Mouse (Mus musculus) gastrocnemius, postnatal 4 days (tissue): Measurements from ENCODE around the gene Ap4s1. TPM values are rescaled to one million over a fixed set of nuclear protein-coding genes. Genes with fewer than 3 reads are reported as not detected.
"Not testable (repeated sequence)": the region's sequence is repeated elsewhere in the genome, so short reads cannot be mapped to it uniquely, and the experiment has no call there.

Experiments used
- DNase-seq, 2 experiments: peaks; one replicate each; pipeline ENCODE4 v3.0.0; 2021 to 2022; ENCODE audit warnings: low spot score in 2 of 2, mixed read lengths in 2 of 2
- long read RNA-seq, 2 experiments: library from polyadenylated mRNA; stranded (forward); transcript quantifications; one replicate each; pipeline ENCODE4 v2.0.0; 2021
- total RNA-seq, 2 experiments: library from RNA; stranded (reverse); gene quantifications; 2 replicates each; pipeline ENCODE4 v1.2.3; 2021

Gene Ap4s1
- 10 to 100 TPM; 29.8 to 36.8 TPM for total RNA-seq
- long read RNA-seq, experiment 1, partial matches to known transcripts = 0 of 5 reads
- long read RNA-seq, experiment 1, other reads (novel, unspliced or antisense) = 5 of 5 reads
- long read RNA-seq, experiment 2, partial matches to known transcripts = 0 of 1 reads
- long read RNA-seq, experiment 2, other reads (novel, unspliced or antisense) = 1 of 1 reads

DNA sequence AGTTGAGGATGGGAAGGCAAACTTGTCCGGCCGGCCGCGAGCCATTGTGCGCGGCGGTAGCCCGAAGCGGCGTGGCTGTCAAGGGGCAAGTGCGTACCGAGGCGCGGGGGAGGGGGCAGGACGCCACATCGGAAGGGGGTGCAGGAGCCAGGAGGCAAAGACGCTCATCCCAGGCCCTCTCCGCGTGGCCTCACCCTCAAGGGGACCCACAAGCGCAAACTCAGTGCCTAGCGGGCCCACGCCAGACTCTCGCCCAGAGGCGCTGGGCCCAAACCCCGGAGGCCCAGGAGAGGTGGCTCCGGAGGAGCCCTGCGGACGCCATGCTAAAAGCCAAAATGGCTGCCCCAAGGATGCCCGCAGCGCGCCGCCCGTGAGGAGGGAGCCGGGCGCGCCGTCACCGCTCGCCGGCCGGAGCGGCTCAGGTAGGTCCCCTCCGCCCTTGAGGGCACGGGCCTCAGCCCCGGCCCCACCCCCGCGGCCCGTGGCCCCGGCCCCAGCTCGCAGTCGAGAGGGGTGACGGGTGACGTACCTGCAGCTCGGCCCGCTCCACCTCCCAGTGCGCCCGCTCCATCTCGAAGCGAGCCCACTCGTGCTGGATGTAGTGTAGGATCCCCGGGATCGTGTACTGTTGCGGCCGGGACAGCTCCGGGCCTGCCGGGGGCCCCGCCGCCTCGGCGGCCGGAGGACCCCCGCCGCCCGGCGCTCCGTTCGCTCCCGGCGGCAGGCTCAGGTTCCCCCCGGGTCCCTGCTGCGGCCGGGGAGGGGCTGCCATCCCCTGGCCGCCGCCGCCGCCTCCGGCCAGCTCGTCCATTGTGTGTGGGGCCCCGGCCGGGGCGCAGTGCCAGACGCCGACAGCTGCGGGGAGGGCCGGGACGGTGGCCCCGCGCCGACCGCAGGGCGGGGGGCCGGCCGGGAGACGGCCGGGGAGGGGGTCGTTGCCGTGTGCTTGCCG is at the start of gene Ap4s1:
Ap4s1 (plus strand) TSS at position 141 of the 952 bp plus-strand sequence.
- peak; percentile 57 to 72 for DNase-seq

DNA sequence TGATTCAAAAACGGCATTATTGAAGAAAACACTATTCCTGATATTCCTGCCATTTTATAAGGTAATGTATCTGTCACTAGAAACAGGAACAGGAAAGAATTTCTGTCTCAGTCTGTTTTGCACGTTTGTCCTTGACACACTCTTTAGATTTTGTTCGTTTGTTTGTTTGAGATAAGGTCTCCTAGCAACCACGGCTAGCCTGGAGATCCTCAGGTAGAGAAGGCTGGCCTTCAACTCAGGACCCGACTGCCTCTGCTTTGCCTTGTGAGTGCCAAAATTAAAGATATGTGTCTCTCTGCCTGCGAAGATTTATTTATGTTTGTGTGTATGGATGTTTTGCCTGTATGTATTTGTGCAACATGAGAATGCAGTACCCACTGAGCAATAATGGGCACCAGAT is 49.0 kb upstream of the Ap4s1 start:
- no peak for DNase-seq

GRCm38 (mm10) chr12:51649401-51649800 is 41.4 kb upstream of the Ap4s1 start:
- DNase-seq = not testable (repeated sequence)

- DNase-seq = no peak
These were observed 34.8 kb upstream of the Ap4s1 start for GRCm38 (mm10) chr12:51655944-51656465.

- no peak for DNase-seq
These were observed 27.8 kb upstream of the Ap4s1 start for GRCm38 (mm10) chr12:51663011-51663410.

DNA sequence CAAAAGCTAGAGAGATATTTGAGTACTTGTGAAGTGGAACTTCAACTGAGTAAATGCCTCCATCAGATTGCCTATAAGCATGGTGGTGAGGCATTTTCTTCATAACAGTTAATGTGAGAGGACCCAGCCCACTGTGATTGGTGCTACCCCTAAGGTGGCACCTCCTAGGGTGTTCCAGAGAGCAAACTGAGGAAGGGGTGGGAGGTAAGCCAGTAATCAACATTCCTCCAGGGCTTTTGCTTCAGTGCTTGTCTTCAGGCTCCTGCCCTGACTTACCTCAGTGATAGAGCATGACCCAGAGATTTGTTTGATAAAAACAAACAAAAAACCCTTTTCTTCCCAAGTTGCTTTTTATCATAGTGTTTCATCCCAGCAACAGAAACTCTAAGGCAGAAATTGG is 26.9 kb upstream of the Ap4s1 start:
- DNase-seq = no peak

DNA sequence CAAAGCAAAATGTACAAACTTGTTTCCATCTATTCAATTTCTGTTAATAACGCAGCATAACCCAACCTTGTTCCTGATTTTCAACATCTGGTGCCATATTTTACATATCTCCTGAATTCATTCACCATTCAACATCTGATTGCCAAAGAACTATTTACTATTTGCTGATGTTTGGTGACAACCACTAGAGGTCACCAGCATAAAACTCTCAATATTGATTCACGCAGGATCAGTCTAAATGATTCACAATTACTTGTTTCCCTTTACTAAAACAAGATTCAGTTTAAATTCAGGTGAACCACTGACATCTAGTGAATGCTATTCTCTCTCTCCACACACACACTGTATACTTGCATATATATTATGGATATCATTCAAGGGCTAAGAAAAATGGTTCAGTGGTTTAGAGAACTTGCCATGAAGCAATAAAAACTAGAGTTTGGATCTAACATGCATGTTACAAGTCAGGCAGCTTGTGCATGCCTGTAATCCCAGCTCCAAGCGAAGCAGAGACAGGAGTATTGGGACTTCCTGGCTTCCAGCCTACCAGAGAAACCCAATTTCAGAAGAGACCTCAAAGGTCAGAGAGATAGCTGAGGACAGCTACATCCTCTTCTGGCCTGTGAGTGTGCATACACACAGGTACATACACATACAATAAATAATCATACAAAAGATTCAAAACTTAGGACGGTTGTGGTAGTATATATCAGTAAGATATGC is 24.0 kb upstream of the Ap4s1 start:
- no peak for DNase-seq

- no peak for DNase-seq
These were observed 19.5 kb upstream of the Ap4s1 start for GRCm38 (mm10) chr12:51671231-51671891.

- no peak for DNase-seq
These were observed 17.6 kb upstream of the Ap4s1 start for GRCm38 (mm10) chr12:51673270-51673669.

DNA sequence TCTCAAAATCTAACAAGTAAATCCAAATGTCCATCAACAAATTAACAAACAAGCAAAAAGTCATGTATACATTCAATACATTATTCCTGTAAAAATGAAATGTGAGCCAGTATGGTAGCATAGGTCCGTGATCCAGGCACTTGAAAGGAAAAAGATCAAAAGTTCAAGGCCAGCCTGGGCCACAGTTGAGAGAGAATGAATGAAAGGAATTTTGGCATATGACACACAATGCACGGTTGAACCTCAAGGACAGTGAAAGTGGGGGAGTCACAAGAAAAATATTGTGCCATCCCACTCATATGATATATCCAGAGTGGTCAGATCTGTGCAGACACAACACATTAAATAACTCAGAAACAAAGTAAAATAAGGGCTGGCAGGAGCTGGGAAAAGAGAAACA is 14.4 kb upstream of the Ap4s1 start:
- DNase-seq = no peak

- DNase-seq = no peak
These were observed 12.0 kb upstream of the Ap4s1 start for GRCm38 (mm10) chr12:51678844-51679243.

DNA sequence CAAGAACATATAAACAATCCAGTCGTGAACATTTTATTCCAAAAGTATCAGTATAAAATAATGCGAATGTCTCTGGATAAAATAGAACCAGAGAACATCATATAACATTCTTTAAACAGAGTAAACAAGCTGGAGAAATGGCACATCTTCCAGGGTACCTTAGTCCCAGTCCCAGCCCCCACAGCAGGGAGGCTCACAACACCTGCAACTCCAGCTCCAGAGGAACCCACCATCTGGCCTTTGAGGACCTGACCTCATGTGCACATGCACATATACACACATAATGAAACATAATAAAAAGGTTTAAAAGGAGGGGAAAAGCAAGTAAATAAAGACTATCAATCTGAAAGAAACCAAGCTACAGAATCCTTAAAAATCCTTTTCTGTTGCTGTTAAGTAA is 2.3 kb upstream of the Ap4s1 start:
- no peak for DNase-seq

DNA sequence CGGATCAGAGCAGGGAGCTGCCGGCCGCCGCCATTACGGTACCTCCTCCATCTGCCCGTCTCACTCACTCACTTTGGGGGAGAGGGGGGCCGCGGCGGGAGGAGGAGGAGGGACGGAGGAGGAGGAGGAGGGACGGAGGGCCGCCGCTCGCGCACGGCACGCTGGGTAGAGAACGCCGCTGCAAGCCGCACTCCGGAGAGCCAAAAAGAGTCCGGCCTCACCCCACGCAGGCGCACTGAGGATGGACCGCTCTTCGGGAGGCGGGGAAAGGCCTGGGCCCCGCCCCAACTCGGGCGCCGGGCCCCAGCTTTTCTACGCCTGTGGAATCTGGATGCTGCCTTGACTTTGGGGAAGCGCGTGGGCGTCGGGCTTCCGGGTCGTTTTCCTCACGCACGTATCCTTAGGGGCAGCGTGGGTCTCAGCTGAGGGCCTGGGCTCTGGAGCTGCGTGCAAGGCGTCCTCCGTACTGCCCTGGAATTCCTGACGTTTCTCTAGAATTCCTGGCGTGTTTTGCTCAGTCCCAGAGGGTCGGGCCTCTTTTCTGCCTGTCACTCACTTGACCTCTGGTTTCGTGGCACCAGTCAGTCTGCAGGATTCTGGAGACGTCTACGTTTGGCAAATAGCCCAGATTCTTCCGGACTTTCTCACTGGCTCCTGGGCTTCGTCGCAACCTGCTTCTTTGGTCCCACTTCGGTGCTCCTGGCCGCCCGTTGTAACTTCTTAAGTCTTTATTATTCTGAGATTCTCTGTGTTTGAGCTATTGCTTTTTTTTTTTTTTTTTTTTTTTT is 1.2 kb downstream of the Ap4s1 start, which contains the start of gene Strn3:
Strn3 (minus strand) TSS at position 53 of the 788 bp plus-strand sequence.
- DNase-seq = peak; percentile 93 to 96

DNA sequence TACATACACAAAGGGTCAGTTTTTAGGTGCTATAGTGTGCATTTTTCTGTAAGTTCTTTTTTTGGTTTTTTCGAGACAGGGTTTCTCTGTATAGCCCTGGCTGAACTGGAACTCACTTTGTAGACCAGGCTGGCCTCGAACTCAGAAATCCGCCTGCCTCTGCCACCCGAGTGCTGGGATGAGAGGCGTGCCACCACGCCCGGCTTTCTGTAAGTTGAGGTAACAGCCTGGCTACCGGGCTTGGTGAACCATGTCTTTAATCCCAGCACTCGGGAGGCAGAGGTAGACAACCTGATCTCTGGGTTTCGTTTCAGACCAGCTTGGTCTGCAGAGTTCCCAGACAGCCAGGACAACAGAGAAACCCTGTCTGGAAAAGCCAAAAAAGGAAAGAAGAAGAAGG is 2.0 kb downstream of the Ap4s1 start:
- DNase-seq = not testable (repeated sequence)

DNA sequence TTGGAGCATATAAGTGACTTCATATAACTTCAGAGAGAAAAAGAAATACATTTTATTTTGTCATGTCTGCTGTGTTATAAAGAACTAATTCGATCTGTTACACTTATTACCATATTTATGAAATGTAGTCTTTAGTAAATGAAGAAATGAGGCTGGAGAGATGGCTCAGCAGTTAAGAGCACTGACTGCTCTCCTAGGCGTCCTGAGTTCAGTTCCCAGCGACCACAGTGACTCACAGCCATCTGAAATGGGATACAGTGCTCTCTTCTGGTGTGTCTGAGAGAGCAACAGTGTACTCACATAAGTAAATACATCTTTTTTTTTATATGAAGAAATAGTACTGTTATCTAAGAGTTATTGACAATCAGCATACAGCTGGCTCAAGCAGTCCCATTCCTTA is 2.6 kb downstream of the Ap4s1 start:
- no peak for DNase-seq

- DNase-seq = no peak
These were observed 3.3 kb downstream of the Ap4s1 start for GRCm38 (mm10) chr12:51694096-51694495.

DNA sequence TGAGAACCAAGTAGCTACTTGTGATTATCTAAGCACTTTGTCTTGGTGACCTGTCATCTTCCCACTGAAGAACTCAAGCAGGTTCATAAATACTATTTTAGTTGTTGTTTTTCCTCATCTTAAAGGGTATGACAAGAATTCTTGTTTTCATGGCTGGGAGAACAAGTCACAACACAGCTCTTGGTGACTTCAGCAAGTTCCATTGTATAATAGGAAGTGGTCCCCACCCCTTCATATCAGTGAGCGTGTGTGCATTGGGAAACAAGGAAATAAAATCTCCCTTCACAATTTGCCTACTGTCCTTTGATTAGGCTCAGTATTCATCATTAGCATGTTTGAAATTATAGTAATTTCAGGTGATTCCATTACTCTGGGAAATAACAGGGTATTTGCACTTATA is 4.1 kb downstream of the Ap4s1 start:
- no peak for DNase-seq

GRCm38 (mm10) chr12:51696157-51696556 is 5.3 kb downstream of the Ap4s1 start:
- no peak for DNase-seq

DNA sequence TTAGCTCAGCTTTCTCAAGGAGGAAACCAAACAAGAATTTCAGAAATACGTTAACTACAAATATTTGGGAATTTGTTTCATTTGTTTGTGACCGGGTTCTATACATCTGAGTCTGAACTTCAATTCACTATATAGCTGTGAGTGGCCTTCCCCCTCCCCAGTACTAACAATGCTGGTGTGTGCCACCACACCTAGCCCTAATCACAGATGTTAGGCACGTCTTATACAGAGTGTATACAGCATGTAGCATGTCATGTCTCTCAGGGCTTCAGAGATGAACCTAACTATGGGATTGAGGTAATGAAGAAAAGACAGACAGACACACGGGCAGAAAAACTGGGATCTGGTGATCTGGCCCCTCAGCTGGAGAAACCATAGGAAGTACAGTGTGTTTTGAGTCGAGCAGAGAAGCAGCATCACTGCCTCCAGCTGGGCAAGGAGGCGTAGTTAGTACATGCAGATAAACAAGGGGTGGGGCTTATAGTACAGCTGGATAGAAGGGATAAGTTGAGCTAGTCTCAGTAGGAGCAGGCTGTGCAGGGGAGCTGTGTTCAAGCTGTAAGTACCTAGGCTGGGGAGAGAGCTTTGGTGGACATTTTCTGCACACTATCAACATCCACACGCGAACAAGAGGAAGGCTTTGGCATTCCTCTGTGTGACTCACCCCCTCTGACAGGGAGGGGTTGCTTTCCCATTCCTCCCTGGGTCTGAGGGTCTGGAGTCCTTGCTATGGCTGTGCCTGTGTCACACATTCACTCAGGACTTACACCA is 9.0 kb downstream of the Ap4s1 start:
- no peak for DNase-seq
